Mouse (Mus musculus) myocyte (in vitro differentiated cells): ENCODE results near the gene Zfp184. TPM values are rescaled to one million over a fixed set of nuclear protein-coding genes. Genes with fewer than 3 reads are reported as not detected.

Experiments
- H3K27me3 ChIP-seq: one replicate; pipeline ENCODE4 v1.6.1; 2011; ENCODE audit not compliant: control insufficient read depth, insufficient read depth, insufficient read length
- H3K36me3 ChIP-seq: one replicate; pipeline ENCODE4 v1.6.1; 2011; ENCODE audit not compliant: control insufficient read depth, insufficient read depth
- H3K4me2 ChIP-seq: one replicate; pipeline ENCODE4 v1.6.1; 2011; ENCODE audit warnings: low read depth, control low read depth
- H3K4me3 ChIP-seq: one replicate; pipeline ENCODE4 v1.5.1; 2011; ENCODE audit warnings: mild to moderate bottlenecking, control low read depth, moderate library complexity
- H3K79me2 ChIP-seq: one replicate; pipeline ENCODE4 v1.6.1; 2011; ENCODE audit not compliant: control insufficient read depth, insufficient read depth
- H3ac ChIP-seq: one replicate; pipeline ENCODE4 v1.6.1; 2011; ENCODE audit not compliant: control insufficient read depth, insufficient read length
- CEBPB ChIP-seq: IDR thresholded peaks from 2 replicates; pipeline ENCODE4 v1.6.1; 2011; ENCODE audit warnings: mild to moderate bottlenecking, moderate library complexity; ENCODE audit not compliant: poor library complexity, insufficient read depth, severe bottlenecking
- E2F4 ChIP-seq: IDR thresholded peaks from one replicate; pipeline ENCODE4 v1.6.1; 2011; ENCODE audit warnings: mild to moderate bottlenecking, control low read depth, moderate library complexity; ENCODE audit not compliant: insufficient read depth
- MAX ChIP-seq: IDR thresholded peaks from one replicate; pipeline ENCODE4 v1.6.1; 2011; ENCODE audit warnings: low read depth, mild to moderate bottlenecking, control low read depth
- MYOD1 ChIP-seq, 3 experiments: IDR thresholded peaks; one replicate each; pipeline ENCODE4 v1.6.1; 2011; ENCODE audit warnings: control low read depth in 2 of 3, low read depth in 2 of 3, mild to moderate bottlenecking in 2 of 3, moderate library complexity in 1 of 3; ENCODE audit not compliant: insufficient read length in 2 of 3, control insufficient read depth in 1 of 3
- MYOG ChIP-seq, 3 experiments: IDR thresholded peaks; one replicate each; pipeline ENCODE4 v1.6.1; 2011; ENCODE audit warnings: control low read depth in 2 of 3, low read depth in 2 of 3, mild to moderate bottlenecking in 2 of 3; ENCODE audit not compliant: insufficient read length in 2 of 3, control insufficient read depth in 1 of 3, insufficient read depth in 1 of 3
- POLR2A ChIP-seq: IDR thresholded peaks from one replicate; pipeline ENCODE4 v1.6.1; 2011; ENCODE audit warnings: low read depth, mild to moderate bottlenecking, control low read depth, moderate library complexity; ENCODE audit not compliant: insufficient read length
- POLR2AphosphoS2 ChIP-seq: IDR thresholded peaks from one replicate; pipeline ENCODE4 v1.6.1; 2011; ENCODE audit warnings: low read depth, control low read depth; ENCODE audit not compliant: insufficient read length
- REST ChIP-seq: IDR thresholded peaks from one replicate; pipeline ENCODE4 v1.6.1; 2011; ENCODE audit warnings: mild to moderate bottlenecking, control low read depth, moderate library complexity; ENCODE audit not compliant: insufficient read depth, insufficient read length
- SRF ChIP-seq: IDR thresholded peaks from one replicate; pipeline ENCODE4 v1.6.1; 2011; ENCODE audit warnings: low read depth; ENCODE audit not compliant: control insufficient read depth, insufficient read length
- TCF12 ChIP-seq: IDR thresholded peaks from one replicate; pipeline ENCODE4 v1.6.1; 2011; ENCODE audit warnings: mild to moderate bottlenecking, control low read depth; ENCODE audit not compliant: poor library complexity, insufficient read depth, severe bottlenecking
- TCF3 ChIP-seq: IDR thresholded peaks from one replicate; pipeline ENCODE4 v1.6.1; 2011; ENCODE audit warnings: low read depth, control low read depth; ENCODE audit not compliant: insufficient read length
- USF1 ChIP-seq: IDR thresholded peaks from one replicate; pipeline ENCODE4 v1.6.1; 2011; ENCODE audit warnings: low read depth, mild to moderate bottlenecking, control low read depth, moderate library complexity
- polyA plus RNA-seq: library from polyadenylated mRNA; unstranded; fragments of >200 nt; fragmentation: generic; extraction: Trizol; gene quantifications from one replicate; pipeline ENCODE4 v1.2.1, GENCODE M21; 2012; ENCODE audit warnings: missing spikeins

Gene Zfp184
- polyA plus RNA-seq, 1 experiment = 0.89 TPM

DNA sequence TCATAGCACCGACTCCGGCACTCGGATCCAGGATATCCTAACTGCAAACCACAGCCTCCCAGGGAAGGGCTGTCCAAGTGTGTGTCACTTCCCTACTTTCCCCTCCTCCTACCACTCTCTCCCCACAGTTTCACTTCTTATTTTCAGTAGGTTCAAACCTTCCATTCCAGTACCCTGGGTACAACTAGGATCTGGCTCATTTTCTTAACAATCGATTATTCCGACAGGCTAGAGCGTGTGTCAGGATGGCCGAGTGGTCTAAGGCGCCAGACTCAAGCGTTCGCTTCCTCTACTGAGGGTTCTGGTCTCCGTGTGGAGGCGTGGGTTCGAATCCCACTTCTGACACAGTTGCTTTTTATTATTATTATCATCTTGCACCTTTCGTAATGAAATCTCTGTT is 30.3 kb upstream of the Zfp184 start:
- Histone ChIP-seq H3K27me3 (no peaks in the 10 kb centered on the region), H3ac (peak overlapping the region; percentile 52), H3K4me3 (peak overlapping the region; percentile 25), H3K79me2 (no peaks in the 10 kb centered on the region), H3K4me2 (peak overlapping the region; percentile 77), H3K36me3 (no peaks in the 10 kb centered on the region)
- TF ChIP-seq POLR2A (no peak), MYOG (IDR thresholded peaks at IDR 0.05; ENCODE audit: control insufficient read depth in 1 of 3, insufficient read depth in 1 of 3, insufficient read length in 2 of 3, low read depth in 2 of 3) (no peak), CEBPB (no peak), TCF12 (no peak), MYOD1 (IDR thresholded peaks at IDR 0.05; ENCODE audit: control insufficient read depth in 1 of 3, insufficient read length in 2 of 3, low read depth in 2 of 3) (no peak), E2F4 (no peak), REST (no peak), POLR2AphosphoS2 (no peak), TCF3 (no peak), USF1 (no peak), SRF (no peak), MAX (no peak)

DNA sequence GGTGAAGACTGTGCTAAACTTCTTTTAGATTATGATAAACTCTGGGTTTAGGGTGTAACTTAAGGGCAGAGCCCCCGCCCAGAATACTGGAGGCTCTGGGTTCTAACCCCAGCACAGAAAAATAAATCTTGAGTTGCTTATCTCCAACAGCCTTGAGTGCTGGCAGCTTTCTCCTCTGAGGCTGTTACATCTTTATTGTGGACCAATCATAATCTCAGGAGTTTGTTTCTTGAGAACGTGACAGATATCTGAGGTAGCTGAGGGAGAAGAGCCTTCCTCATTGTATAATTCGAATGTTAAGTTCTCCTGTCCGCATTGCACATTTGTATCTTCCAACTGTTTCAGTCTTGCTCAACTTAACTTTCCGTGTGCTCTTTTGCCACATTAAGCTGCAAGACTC is 29.4 kb upstream of the Zfp184 start:
- TF ChIP-seq POLR2A (no peak), E2F4 (no peak), MYOG (IDR thresholded peaks at IDR 0.05; ENCODE audit: control insufficient read depth in 1 of 3, insufficient read depth in 1 of 3, insufficient read length in 2 of 3, low read depth in 2 of 3) (no peak), USF1 (no peak)
- H3K36me3 ChIP-seq = no peaks in the 10 kb centered on the region
- no peak overlapping the region for H3K4me2 ChIP-seq
- no peaks in the 10 kb centered on the region for H3K27me3 ChIP-seq
- no peak overlapping the region for H3K4me3 ChIP-seq
- no peaks in the 10 kb centered on the region for H3K79me2 ChIP-seq
- H3ac ChIP-seq = no peak overlapping the region

DNA sequence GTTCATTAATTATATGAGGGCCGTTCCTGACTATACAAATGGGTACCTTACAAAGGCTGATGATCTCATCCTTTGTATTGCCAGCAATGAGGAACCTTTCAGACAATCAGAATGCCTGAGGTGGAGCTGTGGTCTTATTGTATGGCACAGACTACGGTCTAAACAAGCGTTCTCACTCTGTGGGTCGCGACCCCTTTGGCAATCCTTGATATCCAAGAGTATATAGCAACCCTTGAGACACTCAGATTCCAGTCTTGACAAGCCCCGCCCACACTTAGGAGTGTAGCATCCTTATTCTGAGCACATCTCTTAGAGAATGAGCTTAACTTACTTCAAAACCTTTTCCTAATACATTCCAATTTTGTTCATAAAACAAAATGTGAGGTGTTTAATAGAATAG is 28.8 kb upstream of the Zfp184 start:
- TF ChIP-seq USF1 (no peak), TCF3 (no peak), MYOG (IDR thresholded peaks at IDR 0.05; ENCODE audit: control insufficient read depth in 1 of 3, insufficient read depth in 1 of 3, insufficient read length in 2 of 3, low read depth in 2 of 3) (no peak), TCF12 (no peak), MAX (no peak)
- Histone ChIP-seq H3ac (no peak overlapping the region), H3K36me3 (no peaks in the 10 kb centered on the region)

DNA sequence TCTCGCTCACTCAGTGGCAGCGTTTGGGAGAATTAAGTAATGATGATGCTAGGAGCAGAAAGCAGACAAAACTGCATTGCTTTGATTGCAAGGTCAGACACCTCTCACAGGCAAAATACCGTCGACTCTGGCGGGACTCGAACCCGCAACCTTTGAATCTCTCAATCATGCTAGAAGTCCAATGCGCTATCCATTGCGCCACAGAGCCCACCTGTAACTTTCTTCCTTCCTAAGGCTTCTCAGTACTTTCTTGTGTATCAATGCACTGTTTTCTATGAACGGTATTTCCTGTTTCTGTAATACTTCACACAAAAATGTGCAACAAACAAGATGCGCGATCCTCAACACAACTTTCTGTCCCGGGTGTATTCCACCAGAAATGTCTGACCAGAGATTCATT is 27.9 kb upstream of the Zfp184 start:
- Histone ChIP-seq H3K4me3 (peak overlapping the region; percentile 13), H3ac (no peak overlapping the region), H3K79me2 (no peaks in the 10 kb centered on the region), H3K4me2 (peak overlapping the region; percentile 67), H3K27me3 (no peaks in the 10 kb centered on the region), H3K36me3 (no peaks in the 10 kb centered on the region)
- no peak for TF ChIP-seq REST
- no peak for TF ChIP-seq SRF

More for the DNA sequence above, 28.8 kb upstream of the Zfp184 start:
- Histone ChIP-seq H3K27me3 (no peaks in the 10 kb centered on the region), H3K4me2 (no peak overlapping the region), H3K79me2 (no peaks in the 10 kb centered on the region), H3K4me3 (no peak overlapping the region)

DNA sequence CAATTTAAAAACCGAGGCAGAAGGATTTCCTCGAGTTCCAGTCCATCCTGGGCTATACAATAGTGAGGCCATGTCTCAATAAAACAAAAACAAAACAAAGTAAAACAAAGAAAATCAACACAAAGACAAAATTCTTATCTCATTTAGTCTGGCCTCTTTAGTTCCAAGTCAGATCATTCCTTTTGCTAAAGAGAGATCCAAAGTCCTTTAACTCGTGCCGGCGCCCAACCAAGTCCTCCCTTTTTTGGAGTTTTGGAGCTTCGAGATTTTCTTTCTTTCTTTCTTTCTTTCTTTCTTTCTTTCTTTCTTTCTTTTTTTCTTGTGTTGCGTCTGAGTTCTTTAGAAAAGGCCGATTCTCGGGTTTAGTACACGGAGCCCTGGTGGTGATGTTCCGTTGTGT is 27.4 kb upstream of the Zfp184 start:
- peak overlapping the region; percentile 13 for H3K4me3 ChIP-seq
- no peak overlapping the region for H3ac ChIP-seq
- TF ChIP-seq CEBPB (no peak), MAX (no peak), TCF3 (no peak), TCF12 (no peak), E2F4 (no peak), REST (no peak), POLR2AphosphoS2 (no peak), USF1 (no peak), SRF (no peak), MYOD1 (IDR thresholded peaks at IDR 0.05; ENCODE audit: control insufficient read depth in 1 of 3, insufficient read length in 2 of 3, low read depth in 2 of 3) (no peak), POLR2A (no peak), MYOG (IDR thresholded peaks at IDR 0.05; ENCODE audit: control insufficient read depth in 1 of 3, insufficient read depth in 1 of 3, insufficient read length in 2 of 3, low read depth in 2 of 3) (no peak)
- no peaks in the 10 kb centered on the region for H3K79me2 ChIP-seq
- no peaks in the 10 kb centered on the region for H3K27me3 ChIP-seq
- no peaks in the 10 kb centered on the region for H3K36me3 ChIP-seq
- peak overlapping the region; percentile 67 for H3K4me2 ChIP-seq

DNA sequence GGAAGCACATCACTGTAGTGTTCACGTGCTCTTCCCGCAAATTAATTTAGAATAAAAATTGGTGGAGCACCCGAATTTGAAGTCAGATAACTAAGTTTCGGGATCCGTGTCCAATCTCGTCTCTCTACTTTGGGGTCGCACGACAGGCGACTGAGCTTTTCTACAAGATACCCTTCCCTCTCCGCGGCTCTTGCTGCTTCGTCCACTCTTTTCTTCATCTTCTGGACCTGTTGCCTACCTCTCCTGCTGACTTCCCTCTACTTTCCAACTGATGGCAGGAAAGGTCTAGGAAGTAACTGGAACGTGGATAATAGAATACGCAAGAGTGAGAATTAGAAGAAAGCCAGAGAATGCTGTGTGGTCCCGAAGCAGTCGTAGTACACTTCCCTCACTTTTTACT is 26.9 kb upstream of the Zfp184 start:
- H3K79me2 ChIP-seq = no peaks in the 10 kb centered on the region
- H3ac ChIP-seq = no peak overlapping the region
- H3K36me3 ChIP-seq = no peaks in the 10 kb centered on the region
- peak overlapping the region; percentile 67 for H3K4me2 ChIP-seq
- H3K4me3 ChIP-seq = peak overlapping the region; percentile 13
- no peaks in the 10 kb centered on the region for H3K27me3 ChIP-seq
- TF ChIP-seq POLR2AphosphoS2 (no peak), REST (no peak), MYOG (IDR thresholded peaks at IDR 0.05; ENCODE audit: control insufficient read depth in 1 of 3, insufficient read depth in 1 of 3, insufficient read length in 2 of 3, low read depth in 2 of 3) (no peak), TCF12 (no peak), USF1 (no peak), SRF (no peak)
